Mouse (Mus musculus) hindbrain, embryonic 15.5 days (tissue): ENCODE measurements around the gene Itgb2. TPM values are rescaled to one million over a fixed set of nuclear protein-coding genes. Genes with fewer than 3 reads are reported as not detected.

Source experiments
- polyA plus RNA-seq: library from polyadenylated mRNA; unstranded; fragments of >200 nt; fragmentation: Nextera tagmentation; extraction: Ambion mirVana; gene quantifications from 2 replicates; pipeline ENCODE4 v1.2.1, GENCODE M21; 2015

Itgb2 gene
- polyA plus RNA-seq, 1 experiment from 2014 or later = 1.1 TPM

Other genes starting within 250 kb of the Itgb2 start
- 20.5 and 21.5 TPM in 2 replicates for gene Adarb1, start 112.0 kb upstream of the Itgb2 start, polyA plus RNA-seq
- 45.1 and 48.4 TPM in 2 replicates for gene Fam207a, start 14.5 kb upstream of the Itgb2 start, polyA plus RNA-seq
- 75.2 and 81.7 TPM in 2 replicates for gene Pttg1ip, start 51.5 kb downstream of the Itgb2 start, polyA plus RNA-seq
- 282 and 283 TPM in 2 replicates for gene Sumo3, start 75.8 kb downstream of the Itgb2 start, polyA plus RNA-seq
- 2.9 TPM in 1 of 2 replicates, not detected in the other for gene Gm49325, start 75.9 kb downstream of the Itgb2 start, polyA plus RNA-seq
- 83.8 and 90.0 TPM in 2 replicates for gene Ube2g2, start 92.0 kb downstream of the Itgb2 start, polyA plus RNA-seq
- 0.99 and 1.3 TPM in 2 replicates for gene Tspear, start 156.3 kb downstream of the Itgb2 start, polyA plus RNA-seq
- not detected in 2 replicates for gene Gm19402, start 160.5 kb downstream of the Itgb2 start, polyA plus RNA-seq
- gene Gm9508, start 167.0 kb downstream of the Itgb2 start, polyA plus RNA-seq = not detected in 2 replicates
- gene Gm10272, start 176.4 kb downstream of the Itgb2 start, polyA plus RNA-seq = not detected in 2 replicates
- not detected in 2 replicates for gene Gm10024, start 181.2 kb downstream of the Itgb2 start, polyA plus RNA-seq
- not detected in 2 replicates for gene Gm10142, start 185.6 kb downstream of the Itgb2 start, polyA plus RNA-seq
- not detected in 2 replicates for gene Krtap12-1, start 190.3 kb downstream of the Itgb2 start, polyA plus RNA-seq
- gene Gm10100, start 196.2 kb downstream of the Itgb2 start, polyA plus RNA-seq = not detected in 2 replicates
- not detected in 2 replicates for gene Gm18596, start 212.4 kb downstream of the Itgb2 start, polyA plus RNA-seq
- gene Gm9736, start 221.1 kb downstream of the Itgb2 start, polyA plus RNA-seq = not detected in 2 replicates
- not detected in 2 replicates for gene Gm3233, start 229.4 kb downstream of the Itgb2 start, polyA plus RNA-seq
- gene Gm3238, start 241.1 kb downstream of the Itgb2 start, polyA plus RNA-seq = not detected in 2 replicates
- gene Gm7138, start 246.7 kb downstream of the Itgb2 start, polyA plus RNA-seq = not detected in 2 replicates